Mouse (Mus musculus): ENCODE data around the gene Glyr1. TPM values are rescaled to one million over a fixed set of nuclear protein-coding genes. Genes with fewer than 3 reads are reported as not detected.

Gene Glyr1
- polyA plus RNA-seq, 1 experiment from 2014 or later, result 199 TPM

- DNase-seq (ENCODE audit: low spot score), result no peak
- 75% methylated on average over 5 of the region's 5 CpGs for WGBS
Measured at GRCm38 (mm10) chr16:4974521-4974920, 75.1 kb downstream of the Glyr1 start.

GRCm38 (mm10) chr16:4971626-4972025 lies 78.0 kb downstream of the Glyr1 start:
- Histone ChIP-seq H3K4me2 (ENCODE audit: low read depth) (no peak overlapping the region), H3K9me3 (ENCODE audit: control insufficient read depth, low read length) (no peaks in the 10 kb centered on the region), H3K27me3 (ENCODE audit: control insufficient read depth, insufficient read depth, low read length) (no peaks in the 10 kb centered on the region), H3K36me3 (ENCODE audit: control insufficient read depth, insufficient read depth, low read length) (no peaks in the 10 kb centered on the region), H3K9ac (ENCODE audit: low read length) (no peak overlapping the region), H3K4me1 (ENCODE audit: control insufficient read depth, insufficient read depth, low read length) (no peaks in the 10 kb centered on the region), H3K4me3 (ENCODE audit: low read depth, low read length) (no peak overlapping the region), H3K27ac (ENCODE audit: low read depth, low read length) (no peak overlapping the region)
- DNase-seq (ENCODE audit: low spot score) (no peak), ATAC-seq (ENCODE audit: insufficient read depth, low FRiP score, low TSS enrichment) (no peak)
- WGBS, result 74% methylated on average over 4 of the region's 4 CpGs

More at GRCm38 (mm10) chr16:4974521-4974920, 75.1 kb downstream of the Glyr1 start:
- no peak for ATAC-seq (ENCODE audit: insufficient read depth, low FRiP score, low TSS enrichment)
- Histone ChIP-seq H3K4me3 (ENCODE audit: low read depth, low read length) (no peak overlapping the region), H3K4me2 (ENCODE audit: low read depth) (no peak overlapping the region), H3K27ac (ENCODE audit: low read depth, low read length) (no peak overlapping the region), H3K9me3 (ENCODE audit: control insufficient read depth, low read length) (no peaks in the 10 kb centered on the region), H3K9ac (ENCODE audit: low read length) (no peak overlapping the region), H3K4me1 (ENCODE audit: control insufficient read depth, insufficient read depth, low read length) (no peaks in the 10 kb centered on the region), H3K27me3 (ENCODE audit: control insufficient read depth, insufficient read depth, low read length) (no peaks in the 10 kb centered on the region), H3K36me3 (ENCODE audit: control insufficient read depth, insufficient read depth, low read length) (no peaks in the 10 kb centered on the region)

DNA sequence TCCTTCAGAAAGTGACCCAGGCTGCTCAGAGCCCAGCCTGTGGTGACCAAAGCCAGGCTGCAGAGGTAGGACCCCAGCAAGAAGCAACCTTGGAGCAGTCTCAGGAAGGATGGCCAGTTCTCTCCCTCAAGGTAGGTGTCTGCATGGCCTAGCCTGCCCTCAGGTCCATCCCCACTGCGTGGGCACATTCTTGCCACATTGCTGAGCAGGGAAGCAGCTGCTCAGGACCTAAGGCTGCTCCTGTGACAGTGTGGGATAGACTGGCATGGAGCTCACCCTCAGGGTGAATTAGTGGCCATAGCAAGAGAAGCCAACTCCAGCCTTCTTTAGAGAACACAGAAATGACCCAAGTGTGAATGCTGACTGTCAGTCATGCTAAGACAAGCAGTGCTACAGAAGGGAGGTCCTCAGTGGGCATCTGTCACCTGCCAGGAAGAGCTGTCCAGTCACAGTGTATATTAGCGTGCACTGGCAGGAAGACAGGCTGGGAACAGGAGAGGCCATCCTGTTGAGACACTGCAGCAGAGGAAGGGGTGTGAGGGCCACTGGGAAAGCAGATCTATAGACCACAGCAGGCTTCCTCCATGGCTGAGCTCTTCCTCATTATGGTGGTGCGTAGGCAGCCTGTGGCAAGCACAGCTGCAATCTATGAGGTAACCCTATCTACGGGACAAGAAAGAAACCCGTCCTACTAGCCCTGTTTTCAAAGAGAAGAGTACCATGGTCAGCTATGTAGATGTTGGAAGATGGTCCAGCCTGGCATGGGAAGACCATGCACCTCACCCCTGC lies 80.4 kb downstream of the Glyr1 start:
- no peak for DNase-seq (ENCODE audit: low spot score)
- Histone ChIP-seq H3K9me3 (ENCODE audit: control insufficient read depth, low read length) (no peaks in the 10 kb centered on the region), H3K4me3 (ENCODE audit: low read depth, low read length) (no peak overlapping the region), H3K9ac (ENCODE audit: low read length) (no peak overlapping the region), H3K4me1 (ENCODE audit: control insufficient read depth, insufficient read depth, low read length) (no peaks in the 10 kb centered on the region; the same call in 1 of the 2 replicates), H3K4me2 (ENCODE audit: low read depth) (no peak overlapping the region), H3K27ac (ENCODE audit: low read depth, low read length) (no peak overlapping the region), H3K36me3 (ENCODE audit: control insufficient read depth, insufficient read depth, low read length) (no peaks in the 10 kb centered on the region), H3K27me3 (ENCODE audit: control insufficient read depth, insufficient read depth, low read length) (no peaks in the 10 kb centered on the region)
- WGBS, result 84% methylated on average over 5 of the region's 5 CpGs
- ATAC-seq (ENCODE audit: insufficient read depth, low FRiP score, low TSS enrichment), result no peak

GRCm38 (mm10) chr16:4968426-4968825 lies 81.2 kb downstream of the Glyr1 start:
- Histone ChIP-seq H3K9ac (ENCODE audit: low read length) (no peak overlapping the region), H3K36me3 (ENCODE audit: control insufficient read depth, insufficient read depth, low read length) (no peaks in the 10 kb centered on the region), H3K27ac (ENCODE audit: low read depth, low read length) (no peak overlapping the region), H3K4me3 (ENCODE audit: low read depth, low read length) (no peak overlapping the region), H3K9me3 (ENCODE audit: control insufficient read depth, low read length) (no peaks in the 10 kb centered on the region), H3K4me2 (ENCODE audit: low read depth) (no peak overlapping the region), H3K4me1 (ENCODE audit: control insufficient read depth, insufficient read depth, low read length) (peaks cover 1% of the 10 kb centered on the region; the same call in 1 of the 2 replicates), H3K27me3 (ENCODE audit: control insufficient read depth, insufficient read depth, low read length) (no peaks in the 10 kb centered on the region)
- no peak for ATAC-seq (ENCODE audit: insufficient read depth, low FRiP score, low TSS enrichment)
- DNase-seq (ENCODE audit: low spot score), result no peak
- 81% methylated on average over 3 of the region's 3 CpGs for WGBS

DNA sequence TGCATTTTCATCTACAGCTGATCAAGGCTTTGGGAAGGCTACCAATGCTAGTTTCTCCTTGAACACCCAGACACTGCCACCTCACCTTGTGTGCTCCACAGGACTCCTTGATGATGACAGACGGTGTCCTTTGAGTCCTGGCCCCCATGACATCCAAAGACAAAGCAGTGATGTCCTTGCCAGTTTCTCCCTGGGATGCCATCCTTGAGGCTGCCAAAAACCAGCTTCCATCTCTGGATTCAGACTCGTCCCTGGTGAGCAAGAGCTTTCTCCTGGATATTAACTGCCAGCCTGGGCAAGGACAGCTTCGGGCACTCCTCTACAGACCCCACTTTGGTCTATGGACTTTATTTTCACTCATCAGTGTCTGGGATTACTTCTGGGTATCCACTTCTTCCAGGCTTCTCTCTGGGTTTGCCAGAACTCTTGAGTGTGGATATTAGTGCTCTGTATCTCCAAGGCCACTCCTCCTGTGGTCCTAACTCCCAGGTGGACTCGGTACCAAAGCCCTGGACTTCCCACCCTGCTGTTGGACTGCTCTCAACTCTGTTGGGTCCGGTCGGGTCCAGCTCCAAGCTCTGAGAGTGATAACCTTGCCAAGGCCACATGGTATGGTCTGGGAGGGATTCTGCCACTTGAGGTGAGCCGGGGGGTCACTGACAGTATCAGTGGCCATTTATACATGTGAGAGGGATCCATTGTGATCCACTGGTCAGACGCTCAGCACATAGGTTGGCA lies 84.1 kb downstream of the Glyr1 start:
- Histone ChIP-seq H3K4me1 (ENCODE audit: control insufficient read depth, insufficient read depth, low read length) (peaks cover 5% of the 10 kb centered on the region; the same call in 1 of the 2 replicates), H3K27ac (ENCODE audit: low read depth, low read length) (no peak overlapping the region), H3K4me2 (ENCODE audit: low read depth) (no peak overlapping the region), H3K9me3 (ENCODE audit: control insufficient read depth, low read length) (no peaks in the 10 kb centered on the region), H3K36me3 (ENCODE audit: control insufficient read depth, insufficient read depth, low read length) (no peaks in the 10 kb centered on the region), H3K27me3 (ENCODE audit: control insufficient read depth, insufficient read depth, low read length) (no peaks in the 10 kb centered on the region), H3K4me3 (ENCODE audit: low read depth, low read length) (no peak overlapping the region), H3K9ac (ENCODE audit: low read length) (no peak overlapping the region)
- no peak for DNase-seq (ENCODE audit: low spot score)
- no peak for ATAC-seq (ENCODE audit: insufficient read depth, low FRiP score, low TSS enrichment)
- 87% methylated on average over 8 of the region's 8 CpGs for WGBS

DNA sequence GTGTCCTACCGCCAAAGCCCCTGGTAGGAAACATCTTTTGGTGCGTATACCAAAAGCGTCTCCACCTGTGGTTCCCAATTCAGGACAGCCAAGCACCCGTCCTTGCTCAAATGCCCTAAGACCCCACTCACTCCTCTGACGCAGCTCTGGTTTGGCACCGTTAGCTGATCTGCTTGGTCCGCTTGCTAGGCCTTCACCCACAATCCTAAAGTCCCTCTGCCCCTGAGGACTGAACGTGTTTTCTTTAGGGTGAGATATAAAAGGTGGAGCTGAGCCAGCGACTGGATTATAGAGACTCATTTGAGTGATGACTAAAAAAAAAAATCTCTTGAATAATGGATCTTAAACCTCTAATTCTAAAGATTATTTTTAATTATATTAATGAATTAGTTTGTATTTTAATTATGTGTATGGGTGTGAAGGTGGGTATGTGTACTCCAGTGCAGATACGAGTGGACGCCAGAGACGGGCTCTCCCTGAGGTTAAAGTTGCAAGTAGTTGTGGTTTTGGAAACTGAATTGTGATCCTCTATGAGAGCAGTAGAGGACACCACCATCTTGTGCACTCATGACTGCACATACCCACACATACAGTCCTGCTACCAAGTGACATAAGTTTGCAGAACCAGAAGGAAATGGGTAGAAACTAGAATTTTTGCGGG lies 84.8 kb downstream of the Glyr1 start:
- Histone ChIP-seq H3K4me3 (ENCODE audit: low read depth, low read length) (peak overlapping the region; percentile 73), H3K4me2 (ENCODE audit: low read depth) (peak overlapping the region; percentile 57), H3K27me3 (ENCODE audit: control insufficient read depth, insufficient read depth, low read length) (no peaks in the 10 kb centered on the region), H3K9me3 (ENCODE audit: control insufficient read depth, low read length) (no peaks in the 10 kb centered on the region), H3K4me1 (ENCODE audit: control insufficient read depth, insufficient read depth, low read length) (peaks cover 5% of the 10 kb centered on the region; the same call in 1 of the 2 replicates), H3K27ac (ENCODE audit: low read depth, low read length) (peak overlapping the region; percentile 58), H3K9ac (ENCODE audit: low read length) (peak overlapping the region; percentile 66), H3K36me3 (ENCODE audit: control insufficient read depth, insufficient read depth, low read length) (no peaks in the 10 kb centered on the region)
- 27% methylated on average over 13 of the region's 13 CpGs for WGBS
- ATAC-seq (ENCODE audit: insufficient read depth, low FRiP score, low TSS enrichment), result no peak
- no peak for DNase-seq (ENCODE audit: low spot score)

Other genes starting within 250 kb of the Glyr1 start
- 0.20 and 0.38 TPM in 2 replicates for gene 4930562C15Rik, start 214.4 kb downstream of the Glyr1 start, polyA plus RNA-seq (2014; fragmentation: Nextera tagmentation; extraction: Ambion mirVana)
- 35.3 and 38.4 TPM in 2 replicates for gene Ubald1, start 169.5 kb downstream of the Glyr1 start, polyA plus RNA-seq (2014; fragmentation: Nextera tagmentation; extraction: Ambion mirVana)
- 81.6 and 85.5 TPM in 2 replicates for gene Mgrn1, start 163.6 kb downstream of the Glyr1 start, polyA plus RNA-seq (2014; fragmentation: Nextera tagmentation; extraction: Ambion mirVana)
- gene Nudt16l1, start 111.1 kb downstream of the Glyr1 start, polyA plus RNA-seq (2014; fragmentation: Nextera tagmentation; extraction: Ambion mirVana), result 140 and 141 TPM in 2 replicates
- 42.4 and 44.9 TPM in 2 replicates for gene Anks3, start 85.7 kb downstream of the Glyr1 start, polyA plus RNA-seq (2014; fragmentation: Nextera tagmentation; extraction: Ambion mirVana)
- gene Sept12, start 52.0 kb downstream of the Glyr1 start, polyA plus RNA-seq (2014; fragmentation: Nextera tagmentation; extraction: Ambion mirVana), result not detected in 2 replicates
- 1.4 TPM in 1 of 2 replicates, not detected in the other for gene Smim22, start 42.6 kb downstream of the Glyr1 start, polyA plus RNA-seq (2014; fragmentation: Nextera tagmentation; extraction: Ambion mirVana)
- gene Rogdi, start 36.3 kb downstream of the Glyr1 start, polyA plus RNA-seq (2014; fragmentation: Nextera tagmentation; extraction: Ambion mirVana), result 83.0 and 88.0 TPM in 2 replicates
- 22.6 and 24.5 TPM in 2 replicates for gene Ubn1, start 194 bp upstream of the Glyr1 start, polyA plus RNA-seq (2014; fragmentation: Nextera tagmentation; extraction: Ambion mirVana)
- gene Ppl, start 82.6 kb upstream of the Glyr1 start, polyA plus RNA-seq (2014; fragmentation: Nextera tagmentation; extraction: Ambion mirVana), result 1.1 TPM in 2 replicates
- gene Sec14l5, start 97.2 kb upstream of the Glyr1 start, polyA plus RNA-seq (2014; fragmentation: Nextera tagmentation; extraction: Ambion mirVana), result 0.58 and 0.81 TPM in 2 replicates
- 13.6 and 16.9 TPM in 2 replicates for gene Nagpa, start 154.1 kb upstream of the Glyr1 start, polyA plus RNA-seq (2014; fragmentation: Nextera tagmentation; extraction: Ambion mirVana)
- gene AU021092, start 172.4 kb upstream of the Glyr1 start, polyA plus RNA-seq (2014; fragmentation: Nextera tagmentation; extraction: Ambion mirVana), result 5.2 and 6.5 TPM in 2 replicates
- gene Alg1, start 183.8 kb upstream of the Glyr1 start, polyA plus RNA-seq (2014; fragmentation: Nextera tagmentation; extraction: Ambion mirVana), result 26.1 and 26.9 TPM in 2 replicates
- gene Eef2kmt, start 206.1 kb upstream of the Glyr1 start, polyA plus RNA-seq (2014; fragmentation: Nextera tagmentation; extraction: Ambion mirVana), result 10.6 and 15.2 TPM in 2 replicates

All from neural tube, embryonic 11.5 days (tissue).